Mouse (Mus musculus) lung, postnatal 0 days (tissue): ENCODE data around the gene Prrxl1. TPM values are rescaled to one million over a fixed set of nuclear protein-coding genes. Genes with fewer than 3 reads are reported as not detected.

Source experiments
- ATAC-seq: fragments of 200-750 bp; cut with Nextera tagmentation; 2 replicates; pipeline ENCODE4 v1.8.0; 2017; ENCODE audit warnings: moderate library complexity
- DNase-seq: peaks from one replicate; pipeline ENCODE4 v3.0.0-alpha.2; 2016; ENCODE audit warnings: low spot score
- H3K27ac ChIP-seq: fragments of 300-500 bp; sonication (generic); 2 replicates; pipeline ENCODE4 v1.5.1; 2014; ENCODE audit warnings: antibody characterized with exemption, mild to moderate bottlenecking, low read length, mixed read lengths
- H3K27me3 ChIP-seq: fragments of 300-500 bp; sonication (generic); replicated peaks from 2 replicates; pipeline ENCODE4 v1.6.1; 2014; ENCODE audit warnings: low read length, mixed read lengths; ENCODE audit not compliant: insufficient read depth
- H3K36me3 ChIP-seq: fragments of 300-500 bp; sonication (generic); 2 replicates; pipeline ENCODE4 v1.6.1; 2014; ENCODE audit warnings: low read length, mixed read lengths; ENCODE audit not compliant: insufficient read depth
- H3K4me1 ChIP-seq: fragments of 300-500 bp; sonication (generic); 2 replicates; pipeline ENCODE4 v1.6.1; 2014; ENCODE audit warnings: antibody characterized with exemption, low read depth, low read length, mixed read lengths; ENCODE audit not compliant: insufficient read depth
- H3K4me2 ChIP-seq: fragments of 300-500 bp; sonication (generic); replicated peaks from 2 replicates; pipeline ENCODE4 v1.6.1; 2014; ENCODE audit warnings: low read depth, mild to moderate bottlenecking, low read length, moderate library complexity, mixed read lengths
- H3K4me3 ChIP-seq: fragments of 300-500 bp; sonication (generic); 2 replicates; pipeline ENCODE4 v1.5.1; 2014; ENCODE audit warnings: low read depth, low read length
- H3K9ac ChIP-seq: fragments of 300-500 bp; sonication (generic); replicated peaks from 2 replicates; pipeline ENCODE4 v1.6.1; 2014; ENCODE audit warnings: low read depth, mild to moderate bottlenecking
- H3K9me3 ChIP-seq: fragments of 300-500 bp; sonication (generic); 2 replicates; pipeline ENCODE4 v1.6.1; 2016; ENCODE audit warnings: low read length, mixed read lengths
- CTCF ChIP-seq: IDR thresholded peaks from 2 replicates; pipeline ENCODE4 v1.5.1; 2016; ENCODE audit warnings: antibody characterized with exemption, mild to moderate bottlenecking
- EP300 ChIP-seq: IDR thresholded peaks from 2 replicates; pipeline ENCODE4 v1.6.1; 2016; ENCODE audit warnings: antibody characterized with exemption, mild to moderate bottlenecking, control low read depth
- WGBS: fragments of 180-500 bp; shearing (Covaris S2); extraction: QIAGEN DNeasy Blood & Tissue Kit; methylation state at CpG from one replicate; pipeline ENCODE4 v1.1.7; 2014; 5-methylcytosine and 5-hydroxymethylcytosine counted together
- polyA plus RNA-seq: library from polyadenylated mRNA; unstranded; fragments of >200 nt; fragmentation: Nextera tagmentation; extraction: Ambion mirVana; gene quantifications from 2 replicates; pipeline ENCODE4 v1.2.1, GENCODE M21; 2015

The Prrxl1 gene
- polyA plus RNA-seq, 1 experiment from 2014 or later: 0.25 TPM

GRCm38 (mm10) chr14:32624245-32624644 is 25.0 kb downstream of the Prrxl1 start:
- ATAC-seq: no peak
- no peak overlapping the region for H3K27ac ChIP-seq
- no peaks in the 10 kb centered on the region for H3K4me1 ChIP-seq
- no peaks in the 10 kb centered on the region for H3K9me3 ChIP-seq
- no peaks in the 10 kb centered on the region for H3K27me3 ChIP-seq
- no peak overlapping the region for H3K9ac ChIP-seq
- 62% methylated on average over 3 of the region's 3 CpGs for WGBS
- H3K4me2 ChIP-seq: no peak overlapping the region
- TF ChIP-seq CTCF (no peak), EP300 (no peak)
- no peak for DNase-seq
- H3K4me3 ChIP-seq: no peak overlapping the region
- H3K36me3 ChIP-seq: no peaks in the 10 kb centered on the region

- WGBS: 79% methylated on average over 7 of the region's 7 CpGs
- DNase-seq (no peak), ATAC-seq (no peak)
- Histone ChIP-seq H3K9ac (no peak overlapping the region), H3K27me3 (no peaks in the 10 kb centered on the region), H3K9me3 (no peaks in the 10 kb centered on the region), H3K4me1 (no peaks in the 10 kb centered on the region), H3K27ac (no peak overlapping the region), H3K36me3 (no peaks in the 10 kb centered on the region), H3K4me2 (no peak overlapping the region), H3K4me3 (no peak overlapping the region)
- TF ChIP-seq CTCF (no peak), EP300 (no peak)
These were observed 25.6 kb downstream of the Prrxl1 start for GRCm38 (mm10) chr14:32624811-32625210.

- Histone ChIP-seq H3K27ac (no peak overlapping the region), H3K4me3 (no peak overlapping the region), H3K36me3 (no peaks in the 10 kb centered on the region), H3K4me1 (no peaks in the 10 kb centered on the region), H3K4me2 (no peak overlapping the region), H3K9me3 (no peaks in the 10 kb centered on the region), H3K27me3 (no peaks in the 10 kb centered on the region), H3K9ac (no peak overlapping the region)
- ATAC-seq: no peak
- DNase-seq: no peak
- WGBS: 29% methylated on average over 2 of the region's 2 CpGs
- TF ChIP-seq CTCF: no peak
- TF ChIP-seq EP300: no peak
These were observed 28.1 kb downstream of the Prrxl1 start for GRCm38 (mm10) chr14:32627271-32627670.

DNA sequence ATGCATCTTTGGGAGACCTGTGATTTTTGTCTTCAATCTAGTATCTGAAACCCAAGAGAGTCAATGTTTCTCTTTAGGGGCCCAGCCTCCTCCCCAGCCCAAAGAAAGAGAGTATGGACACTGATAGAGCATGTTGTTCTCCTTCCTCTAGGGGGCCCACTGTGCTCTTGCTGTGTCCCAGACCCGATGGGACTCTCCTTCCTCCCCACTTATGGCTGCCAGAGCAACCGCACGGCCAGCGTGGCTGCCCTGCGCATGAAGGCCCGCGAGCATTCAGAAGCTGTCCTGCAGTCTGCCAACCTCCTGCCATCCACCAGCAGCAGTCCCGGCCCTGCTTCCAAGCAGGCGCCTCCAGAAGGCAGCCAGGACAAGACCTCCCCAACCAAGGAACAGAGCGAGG is 29.4 kb downstream of the Prrxl1 start:
- ATAC-seq (no peak), DNase-seq (no peak)
- Histone ChIP-seq H3K27ac (no peak overlapping the region), H3K4me2 (no peak overlapping the region), H3K4me1 (no peaks in the 10 kb centered on the region), H3K9me3 (no peaks in the 10 kb centered on the region), H3K4me3 (no peak overlapping the region), H3K36me3 (no peaks in the 10 kb centered on the region), H3K9ac (no peak overlapping the region), H3K27me3 (no peaks in the 10 kb centered on the region)
- TF ChIP-seq CTCF (peak; percentile 45), EP300 (no peak)
- WGBS: 46% methylated on average over 10 of the region's 10 CpGs

- no peaks in the 10 kb centered on the region for H3K36me3 ChIP-seq
- no peak for ATAC-seq
- no peak overlapping the region for H3K4me2 ChIP-seq
- H3K9ac ChIP-seq: no peak overlapping the region
- no peaks in the 10 kb centered on the region for H3K9me3 ChIP-seq
- no peak for DNase-seq
- H3K27me3 ChIP-seq: no peaks in the 10 kb centered on the region
- no peak overlapping the region for H3K4me3 ChIP-seq
- 70% methylated on average over 6 of the region's 6 CpGs for WGBS
- no peak for TF ChIP-seq EP300
- TF ChIP-seq CTCF: no peak
- H3K4me1 ChIP-seq: no peaks in the 10 kb centered on the region
- no peak overlapping the region for H3K27ac ChIP-seq
These were observed 33.8 kb downstream of the Prrxl1 start for GRCm38 (mm10) chr14:32632908-32633600.

- no peak for TF ChIP-seq EP300
- no peak for TF ChIP-seq CTCF
- Histone ChIP-seq H3K4me2 (no peak overlapping the region), H3K27ac (no peak overlapping the region), H3K36me3 (no peaks in the 10 kb centered on the region), H3K9ac (no peak overlapping the region), H3K27me3 (no peaks in the 10 kb centered on the region), H3K4me3 (no peak overlapping the region), H3K4me1 (no peaks in the 10 kb centered on the region), H3K9me3 (no peaks in the 10 kb centered on the region)
- ATAC-seq (no peak), DNase-seq (no peak)
- WGBS: 13% methylated on average over 11 of the region's 11 CpGs
These were observed 34.9 kb downstream of the Prrxl1 start for GRCm38 (mm10) chr14:32634015-32634682.
